Mouse (Mus musculus) megakaryocyte-erythroid progenitor cell, adult 5-6 weeks (primary cell): Measurements from ENCODE around the gene Kif5a. TPM values are rescaled to one million over a fixed set of nuclear protein-coding genes. Genes with fewer than 3 reads are reported as not detected.

Experiments used
- ATAC-seq: replicated peaks from 2 replicates; pipeline ENCODE4 v1.8.0; 2016; ENCODE audit warnings: mild to moderate bottlenecking, inconsistent platforms; ENCODE audit not compliant: severe bottlenecking, poor library complexity, low FRiP score, low TSS enrichment
- total RNA-seq, 2 experiments: library from RNA; stranded (forward) in 1 of 2; stranded (reverse) in 1 of 2; fragments of 200-1000, 215-1000 nt in 1 of 2; fragments of >200 nt in 1 of 2; fragmentation: Nextera tagmentation in 1 of 2; gene quantifications; 2 replicates each; pipeline ENCODE4 v1.2.3; 2014 to 2017

The Kif5a gene
- total RNA-seq, 2 experiments from 2014 or later: 0.14 TPM; not detected in 1

DNA sequence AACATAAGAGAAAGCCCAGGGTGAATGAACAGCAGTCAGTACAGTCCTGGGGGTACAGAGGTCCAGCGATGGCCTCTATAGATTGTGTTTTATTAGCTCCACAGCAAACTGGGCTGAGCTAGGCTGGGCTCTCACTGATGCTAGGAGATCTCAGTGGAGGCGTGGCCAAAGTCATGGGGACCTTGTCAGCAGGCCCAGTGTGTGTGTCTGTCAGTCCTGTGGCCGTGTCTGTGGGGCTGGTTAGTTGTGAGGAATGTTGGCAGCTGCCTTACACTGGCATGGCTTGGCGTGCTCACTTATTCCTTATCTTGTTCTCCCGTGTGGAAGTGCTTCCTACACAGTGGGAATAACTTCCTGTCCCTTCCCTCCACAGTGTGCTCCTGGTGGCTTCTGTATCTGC, 5.3 kb upstream of the Kif5a start:
- ATAC-seq: 0 out of 2 replicates have a peak, but pooled peaks have one; percentile 24

DNA sequence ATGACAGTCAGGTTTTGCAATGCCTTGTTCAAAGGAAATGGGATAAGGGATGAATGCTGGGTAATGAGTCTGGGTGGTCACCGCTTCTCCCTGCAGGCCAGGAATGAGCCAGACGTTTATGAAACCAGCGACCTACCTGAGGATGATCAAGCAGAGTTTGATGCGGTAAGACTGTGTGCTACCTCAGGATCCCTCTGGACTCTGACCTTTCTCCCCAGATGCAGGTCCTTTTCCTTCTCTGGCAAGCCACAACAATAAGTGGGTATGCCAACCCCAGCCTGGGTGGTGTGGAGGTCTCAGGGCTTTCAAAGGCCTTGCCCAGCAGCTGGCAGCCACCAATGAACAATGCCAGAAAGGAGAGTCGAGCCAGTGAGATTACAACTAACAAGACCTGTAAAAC, 4.2 kb upstream of the Kif5a start:
- no peak for ATAC-seq

DNA sequence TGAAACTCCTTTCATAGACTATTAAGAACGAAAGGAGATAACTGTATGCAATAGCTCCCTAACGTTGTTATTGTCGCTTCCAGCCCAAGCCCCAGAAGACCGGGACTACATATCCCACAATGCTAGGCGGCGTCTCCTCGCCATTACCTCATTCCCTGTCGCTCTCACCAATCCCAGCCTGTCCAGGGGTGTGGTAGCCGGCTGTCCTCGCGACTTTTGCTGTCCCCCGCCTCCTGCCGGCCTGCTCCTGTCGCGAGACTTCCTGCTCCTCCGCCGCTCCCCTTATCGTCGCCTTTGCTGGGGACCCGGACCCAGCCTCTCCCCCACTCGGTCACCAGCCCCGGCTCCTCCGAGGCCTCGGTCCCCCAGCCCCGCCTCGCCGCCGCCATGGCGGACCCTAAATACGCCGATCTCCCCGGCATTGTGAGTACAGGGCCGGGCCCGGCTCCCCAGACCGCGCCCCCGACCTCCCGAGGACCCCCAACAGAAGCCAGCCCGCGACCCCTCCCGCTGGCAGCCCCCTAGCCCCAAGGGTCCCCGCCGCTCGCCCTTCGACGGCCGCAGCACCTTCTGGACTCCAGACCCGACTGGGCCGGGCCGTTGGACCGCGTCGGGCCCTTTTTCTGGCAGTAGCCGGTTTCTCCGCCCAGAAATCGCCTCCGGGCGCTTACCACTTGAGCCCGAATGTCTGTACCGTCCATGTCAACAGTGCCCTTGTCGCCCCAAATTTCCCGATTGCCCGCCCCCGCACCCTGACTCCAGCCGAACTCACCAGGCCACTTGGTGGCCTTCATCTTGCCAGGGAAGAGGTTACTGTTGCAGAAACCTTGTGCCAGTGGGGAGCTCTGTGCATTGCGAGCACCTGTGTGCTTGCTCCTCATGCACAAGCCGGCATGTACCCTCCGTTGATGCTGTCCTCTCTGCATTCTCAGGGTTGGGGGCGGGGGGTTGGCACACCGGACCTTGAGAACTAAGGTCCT, 3.3 kb upstream of the Kif5a start, which contains the start of gene Dctn2:
Dctn2 (plus strand) TSS at position 257 of the 980 bp plus-strand sequence.
- ATAC-seq: peak; percentile 94

DNA sequence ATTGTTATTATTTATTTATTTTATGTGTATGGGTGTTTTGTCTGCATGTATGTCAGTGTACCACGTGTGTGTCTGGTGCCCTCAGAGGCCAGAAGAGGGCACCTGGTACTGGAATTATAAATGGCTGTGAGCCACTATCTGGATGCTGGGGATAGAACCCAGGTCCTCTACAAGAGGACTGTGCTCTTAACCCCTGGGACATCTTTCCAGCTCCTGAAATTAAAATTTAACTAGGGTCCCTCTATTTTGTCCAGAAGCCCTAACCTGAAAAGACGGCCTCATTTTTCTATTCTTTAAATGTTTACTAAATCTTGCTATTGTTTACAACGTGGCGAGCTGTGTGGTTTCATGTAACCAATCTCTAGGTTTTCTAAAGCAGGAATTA, 2.6 kb upstream of the Kif5a start:
- peak; percentile 48 for ATAC-seq

DNA sequence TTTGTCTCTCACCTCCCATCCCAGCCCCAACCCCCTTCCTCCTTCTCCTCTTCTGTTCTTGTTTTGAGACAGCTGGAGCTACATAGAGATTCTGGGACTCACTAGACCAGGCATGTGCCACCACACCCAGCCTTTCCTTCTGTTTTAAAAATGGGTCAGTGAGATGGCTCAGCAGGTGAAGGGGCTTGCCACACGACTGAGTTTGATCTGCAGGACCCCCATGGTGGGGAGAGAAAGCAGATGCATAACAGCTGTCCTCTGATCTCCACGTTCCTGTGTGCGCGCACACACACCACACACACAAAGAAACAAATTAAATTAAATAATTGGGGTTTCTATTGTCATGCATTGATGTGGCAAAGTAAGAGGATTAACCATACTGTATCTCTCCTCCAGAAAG, 1.8 kb upstream of the Kif5a start:
- ATAC-seq: no peak

DNA sequence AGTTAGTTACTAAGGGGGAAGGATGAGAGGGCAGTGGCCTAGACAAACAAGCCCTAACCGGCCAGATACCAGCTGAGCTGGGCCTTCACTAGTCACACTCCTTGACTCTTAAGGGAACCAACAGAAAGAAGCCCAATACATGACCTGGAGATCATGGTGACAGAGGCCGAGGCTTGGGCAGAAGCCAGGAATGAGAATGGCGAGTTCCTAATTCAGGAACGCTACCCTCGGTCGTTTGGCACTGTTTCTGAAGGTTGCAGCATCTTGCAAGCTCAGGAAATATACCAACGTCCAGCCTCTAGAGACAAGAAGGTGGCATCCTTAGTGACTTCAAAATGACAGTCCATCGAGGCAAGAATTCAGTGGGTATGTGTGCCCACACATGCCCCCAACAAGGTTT, 1.2 kb upstream of the Kif5a start:
- ATAC-seq: no peak

DNA sequence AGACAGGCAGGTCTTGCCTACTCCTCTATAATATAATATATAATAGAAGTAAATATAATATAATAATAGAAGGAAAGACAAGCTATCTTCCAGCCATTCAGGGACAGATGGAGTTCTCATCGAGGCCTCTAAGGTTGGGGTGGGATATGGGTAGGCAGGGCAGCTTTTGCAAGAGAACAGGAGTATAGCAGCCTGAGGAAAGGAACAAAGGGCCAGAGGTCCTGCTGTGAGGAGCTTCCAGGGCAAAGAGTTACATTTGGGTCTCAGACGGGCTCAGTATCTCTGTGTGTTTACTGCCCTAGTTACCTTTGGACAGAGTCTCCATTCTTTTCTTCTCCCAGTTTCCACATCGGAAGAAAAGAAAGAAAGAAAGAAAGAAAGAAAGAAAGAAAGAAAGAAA, 483 bp upstream of the Kif5a start:
- ATAC-seq: no peak

DNA sequence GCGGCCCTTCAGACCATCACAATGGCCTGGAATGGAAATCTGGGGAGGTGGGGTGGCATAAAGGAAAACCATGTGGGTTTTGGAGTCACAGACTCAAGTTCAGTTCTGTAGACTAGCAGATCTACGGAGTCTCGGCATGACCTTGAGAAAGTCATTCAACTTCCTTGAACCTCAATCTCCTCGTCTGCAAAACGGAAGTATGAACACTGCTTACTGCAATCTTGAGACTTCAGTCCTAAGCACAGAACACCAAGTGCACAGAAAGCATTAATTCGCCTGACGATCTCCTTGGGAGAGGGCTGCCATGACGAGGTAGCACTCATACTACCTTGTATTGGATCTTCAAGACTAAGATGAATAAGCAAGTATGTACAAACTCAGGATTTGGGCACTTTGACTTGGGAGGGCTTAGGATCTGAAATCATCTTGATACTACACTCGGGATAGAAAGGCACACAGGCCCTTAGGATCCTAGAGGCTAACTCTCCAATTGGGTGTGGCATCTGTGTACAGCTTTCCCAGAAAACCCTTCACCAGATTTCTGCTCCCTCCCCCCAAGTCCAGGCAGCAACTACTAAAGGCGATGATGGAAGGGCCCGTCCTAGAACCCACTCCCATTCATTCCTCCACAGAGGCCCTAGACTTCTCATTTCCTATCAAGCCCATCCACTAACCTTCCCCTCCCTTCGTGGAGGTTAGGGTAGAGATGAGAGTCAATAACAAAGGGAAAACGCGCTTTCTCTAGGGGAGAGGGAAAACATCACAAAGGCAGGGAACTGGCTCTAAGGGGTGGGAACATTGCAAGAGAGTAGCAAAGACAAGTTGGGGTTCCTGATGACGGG, 1.2 kb downstream of the Kif5a start:
- no peak for ATAC-seq

DNA sequence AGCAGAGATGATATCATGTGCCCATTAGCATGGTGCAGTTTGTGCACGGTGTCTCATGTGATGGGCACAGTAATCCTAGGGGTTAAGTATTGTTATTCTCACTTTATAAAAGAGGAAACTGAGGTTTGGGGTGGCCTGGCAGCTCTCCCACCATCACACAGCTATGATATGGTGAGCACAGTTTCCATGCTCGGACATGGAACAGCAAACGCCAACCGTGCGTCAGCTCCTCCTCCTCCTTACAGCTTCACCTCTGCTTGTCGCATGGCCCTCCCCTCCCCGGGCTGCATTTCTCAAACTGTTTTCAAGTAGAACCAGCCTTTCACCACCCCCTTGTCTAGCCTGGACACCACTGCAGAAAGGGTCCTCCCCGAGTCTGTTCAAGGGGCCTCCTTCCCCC, 4.7 kb downstream of the Kif5a start:
- ATAC-seq: no peak

DNA sequence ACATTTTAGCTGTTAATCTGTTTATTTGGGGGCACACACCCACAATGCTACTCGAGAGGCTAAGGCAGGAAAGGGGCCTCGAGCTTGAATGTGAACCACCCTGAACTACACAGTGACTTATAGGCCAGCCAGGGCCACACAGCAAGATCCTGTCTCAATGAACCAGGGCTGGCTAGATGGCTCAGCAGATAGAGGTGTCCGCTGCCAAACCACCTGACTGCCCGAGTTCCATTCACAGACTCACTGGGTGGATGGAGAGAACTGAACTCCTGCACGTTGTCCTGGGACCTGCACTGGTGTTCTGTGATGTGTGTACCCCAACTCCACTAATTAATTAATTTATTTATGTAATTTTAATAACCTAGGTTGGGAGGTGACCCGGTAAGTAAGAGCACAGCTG, 5.4 kb downstream of the Kif5a start:
- ATAC-seq: no peak

DNA sequence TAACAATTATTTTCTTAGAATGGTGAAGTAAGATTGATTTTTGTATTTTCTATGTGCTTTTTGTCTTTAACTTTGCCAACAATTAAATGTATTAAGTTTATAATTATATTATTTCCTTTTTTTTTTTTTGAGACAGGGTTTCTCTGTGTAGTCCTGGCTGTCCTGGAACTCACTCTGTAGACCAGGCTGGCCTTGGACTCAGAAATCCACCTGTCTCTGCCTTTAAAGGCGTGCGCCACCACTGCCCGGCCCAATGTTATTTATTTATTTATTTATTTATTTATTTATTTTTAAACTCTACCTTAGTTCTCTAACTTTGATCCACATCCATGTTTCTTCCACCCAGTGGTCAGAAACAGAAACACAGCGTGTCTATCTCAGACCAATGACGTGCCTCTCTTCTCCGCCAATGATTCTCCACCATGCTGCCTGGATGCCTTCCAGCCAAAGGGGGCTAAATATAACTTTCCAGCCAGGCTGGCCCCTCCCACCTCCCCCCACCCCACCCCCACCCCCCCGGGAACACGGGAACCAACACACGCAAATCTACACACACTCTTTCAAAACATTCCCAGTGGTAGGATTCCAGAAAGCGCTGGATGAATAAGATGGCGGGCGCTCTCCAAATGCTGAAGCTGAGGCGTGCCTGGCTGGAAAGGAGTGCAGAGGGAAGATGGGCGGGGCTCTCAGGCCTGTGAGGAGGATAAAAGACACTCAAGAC, 7.4 kb downstream of the Kif5a start:
- ATAC-seq: no peak; the same call in 1 of the 2 replicates

DNA sequence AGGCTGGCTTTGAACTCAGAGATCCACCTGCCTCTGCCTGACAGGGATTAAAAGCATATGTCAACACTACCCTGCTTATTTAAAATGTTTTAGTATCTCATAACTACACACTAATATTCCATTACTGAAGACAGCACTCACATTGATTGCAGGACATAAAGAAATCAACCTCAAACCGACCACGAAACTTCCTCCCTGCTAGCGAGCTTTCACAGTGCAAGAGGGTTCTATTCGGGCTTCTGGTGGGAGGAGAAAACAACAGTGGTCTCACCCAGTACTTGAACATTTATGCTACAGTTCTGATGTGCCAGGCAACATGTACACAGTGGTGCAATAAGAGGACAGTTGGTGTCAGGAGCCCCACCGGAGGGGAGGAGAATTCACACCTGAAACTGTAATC, 12.3 kb downstream of the Kif5a start:
- no peak for ATAC-seq

DNA sequence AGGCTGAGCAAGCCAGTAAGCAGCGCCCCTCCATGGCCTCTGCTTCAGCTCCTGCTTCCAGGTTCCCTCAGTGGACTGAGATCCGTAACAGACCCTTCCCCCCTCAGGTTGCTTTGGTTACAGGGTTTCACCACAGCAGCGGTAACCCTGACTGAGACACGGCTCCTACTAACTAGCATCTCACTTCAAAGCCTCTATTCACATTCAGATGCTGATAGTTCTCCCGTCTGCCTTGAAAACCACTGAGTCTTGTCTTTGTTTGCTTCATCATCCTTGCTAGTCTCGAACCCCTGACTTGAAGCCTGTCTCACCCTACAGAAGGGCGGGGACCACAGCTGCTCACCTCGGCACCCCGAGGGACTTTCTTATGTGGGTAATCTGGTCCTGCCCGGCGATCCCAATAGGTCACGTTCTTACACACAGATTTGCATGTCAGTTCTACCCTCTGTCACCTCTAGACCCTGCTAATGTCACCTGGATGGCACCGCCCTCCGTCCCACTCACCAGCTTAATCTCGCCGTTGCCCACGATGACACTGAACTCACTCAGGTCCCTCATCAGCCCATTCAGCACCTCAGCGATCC, 24.8 kb downstream of the Kif5a start:
- ATAC-seq: no peak

DNA sequence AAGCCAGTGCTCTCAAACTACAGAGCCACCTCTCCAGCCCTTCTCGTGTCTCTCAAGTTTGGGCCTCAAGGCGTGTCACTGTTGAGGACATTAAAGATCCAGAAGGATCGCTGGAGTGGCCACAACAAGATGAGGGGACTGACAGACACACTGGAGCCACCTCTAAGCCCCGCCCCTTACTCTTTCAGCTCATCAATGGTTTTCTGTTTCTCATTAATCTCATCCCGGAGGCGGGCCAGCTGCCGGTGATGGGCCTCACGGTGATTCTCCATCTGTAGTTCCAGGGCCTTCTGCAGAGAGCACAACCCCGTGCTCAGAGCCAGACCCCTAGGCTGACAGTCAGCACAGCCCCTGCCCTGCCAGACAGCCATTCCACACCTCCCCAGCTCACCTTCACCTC, 26.6 kb downstream of the Kif5a start:
- no peak for ATAC-seq

DNA sequence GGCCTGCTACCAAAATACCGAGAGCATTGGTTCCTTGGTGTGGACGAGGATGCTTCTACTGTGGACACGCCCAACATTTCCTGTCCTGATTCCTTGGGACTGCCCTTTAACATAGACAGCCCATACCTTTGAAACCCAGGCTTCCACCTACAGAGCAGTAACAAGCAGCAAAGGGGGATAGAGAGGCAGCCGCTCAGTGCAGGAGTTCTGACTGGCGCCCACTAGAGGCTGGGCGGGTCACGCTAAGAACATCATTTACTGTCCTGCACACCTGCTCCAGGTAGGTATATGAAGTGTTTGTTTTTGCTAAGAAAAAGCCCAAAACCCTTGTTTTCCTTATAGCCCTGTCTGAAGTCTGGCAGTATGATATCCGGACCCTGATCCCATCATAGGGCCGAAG, 30.0 kb downstream of the Kif5a start:
- ATAC-seq: no peak

DNA sequence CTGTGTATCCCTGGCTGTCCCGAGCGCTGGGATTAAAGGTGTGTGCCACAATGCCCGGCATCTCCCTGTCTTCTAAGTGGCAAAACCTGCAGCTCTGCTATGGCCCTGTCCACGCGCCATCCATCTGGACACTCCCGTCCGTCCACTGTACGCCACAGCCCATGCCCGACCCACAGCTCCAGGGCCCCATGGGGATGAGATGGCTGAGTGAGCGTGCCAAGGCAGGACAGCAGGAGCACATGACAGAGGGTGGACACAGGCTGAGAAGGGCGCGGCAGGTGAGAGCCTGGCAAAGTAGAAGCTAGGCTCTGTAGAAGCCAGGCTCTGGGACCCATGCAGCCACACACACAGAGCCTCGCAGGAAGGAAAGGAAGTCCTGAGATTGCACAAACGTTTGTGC, 31.4 kb downstream of the Kif5a start:
- no peak for ATAC-seq

DNA sequence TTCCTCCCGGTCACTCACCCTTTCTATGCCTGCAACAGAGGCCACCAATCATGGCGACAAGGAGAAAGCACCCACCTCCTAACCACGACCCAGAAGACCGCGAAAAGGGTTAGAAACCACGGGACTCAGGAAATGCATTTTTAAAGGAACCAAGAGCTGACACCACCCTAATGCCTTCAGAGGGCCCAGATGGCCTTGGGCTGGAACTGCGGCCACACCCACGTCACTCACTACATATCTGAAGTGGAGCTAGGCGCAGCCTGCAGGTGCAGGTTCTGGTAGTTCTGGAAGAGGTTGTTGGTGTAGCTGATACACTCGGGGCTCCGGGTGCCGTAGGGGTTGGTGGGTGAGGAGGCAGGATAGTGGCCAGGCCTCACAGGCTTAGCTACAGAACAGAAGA, 32.5 kb downstream of the Kif5a start:
- peak; percentile 62 for ATAC-seq

DNA sequence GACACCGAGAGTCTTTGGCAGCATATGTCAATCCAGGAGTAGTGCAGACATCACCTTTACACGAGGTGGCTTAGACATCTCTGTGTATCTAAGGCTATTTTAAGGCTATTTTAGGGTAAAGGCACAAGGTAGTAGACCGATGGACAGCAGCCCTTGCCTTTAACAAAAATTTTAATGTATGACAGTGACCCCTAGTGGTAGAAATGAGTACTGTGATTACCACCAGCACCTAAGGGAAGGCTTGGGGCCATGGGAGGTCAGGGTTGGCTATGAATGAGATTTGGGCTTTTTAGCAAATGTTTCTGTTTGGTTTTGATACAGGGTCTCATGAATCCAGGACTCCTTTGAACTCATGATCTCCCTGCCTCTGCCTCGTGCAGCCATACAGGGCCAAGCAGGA, 34.3 kb downstream of the Kif5a start:
- ATAC-seq: 0 out of 2 replicates have a peak, but pooled peaks have one; percentile 57

DNA sequence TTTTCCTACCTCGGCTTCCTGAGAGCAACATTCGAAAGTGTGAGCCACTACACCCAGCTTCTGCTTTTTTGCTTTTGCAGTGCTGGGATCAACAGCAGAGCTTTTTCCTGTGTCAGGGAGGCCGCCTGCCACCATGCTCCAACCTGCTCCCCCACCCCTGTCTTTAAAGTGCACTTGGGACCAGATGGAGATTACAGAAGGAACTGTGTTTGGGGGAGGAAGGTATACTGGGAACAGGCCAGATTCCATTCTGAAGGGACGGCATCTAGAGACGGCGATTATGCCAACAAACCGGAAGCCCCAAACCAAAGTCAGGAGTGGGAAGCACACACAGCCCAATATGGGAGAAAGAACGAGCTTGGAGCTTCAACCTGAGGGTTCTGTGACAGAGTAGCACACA, 36.0 kb downstream of the Kif5a start:
- no peak for ATAC-seq
